Mouse (Mus musculus) lung, embryonic 15.5 days (tissue): ENCODE results near the gene 2200002D01Rik. TPM values are rescaled to one million over a fixed set of nuclear protein-coding genes. Genes with fewer than 3 reads are reported as not detected.

ENCODE experiments used
- ATAC-seq: fragments of 200-750 bp; cut with Nextera tagmentation; 2 replicates; pipeline ENCODE4 v1.8.0; 2017; ENCODE audit warnings: moderate number of reproducible peaks, borderline replicate concordance; ENCODE audit not compliant: low FRiP score, low TSS enrichment; ENCODE audit errors: extremely low read depth
- H3K27ac ChIP-seq: fragments of 300-500 bp; sonication (generic); 2 replicates; pipeline ENCODE4 v1.5.1; 2015; ENCODE audit warnings: moderate library complexity, mild to moderate bottlenecking, inconsistent platforms
- H3K27me3 ChIP-seq: fragments of 300-500 bp; sonication (generic); 2 replicates; pipeline ENCODE4 v1.6.1; 2015; ENCODE audit warnings: inconsistent platforms
- H3K36me3 ChIP-seq: fragments of 300-500 bp; sonication (generic); 2 replicates; pipeline ENCODE4 v1.6.1; 2015; ENCODE audit warnings: inconsistent platforms
- H3K4me1 ChIP-seq: fragments of 300-500 bp; sonication (generic); 2 replicates; pipeline ENCODE4 v1.6.1; 2015; ENCODE audit warnings: inconsistent platforms
- H3K4me2 ChIP-seq: fragments of 300-500 bp; sonication (generic); 2 replicates; pipeline ENCODE4 v1.6.1; 2015; ENCODE audit warnings: inconsistent platforms, mild to moderate bottlenecking, moderate library complexity
- H3K4me3 ChIP-seq: fragments of 300-500 bp; sonication (generic); 2 replicates; pipeline ENCODE4 v1.5.1; 2015; ENCODE audit warnings: mild to moderate bottlenecking, inconsistent platforms
- H3K9ac ChIP-seq: fragments of 300-500 bp; sonication (generic); 2 replicates; pipeline ENCODE4 v1.6.1; 2015; ENCODE audit warnings: inconsistent platforms
- H3K9me3 ChIP-seq: fragments of 300-500 bp; sonication (generic); 2 replicates; pipeline ENCODE4 v1.6.1; 2016; ENCODE audit warnings: inconsistent platforms
- WGBS: fragments of 180-500 bp; shearing (Covaris S2); methylation state at CpG from one replicate; pipeline ENCODE4 v1.1.7; 2015; 5-methylcytosine and 5-hydroxymethylcytosine counted together
- polyA plus RNA-seq: library from polyadenylated mRNA; unstranded; fragments of >200 nt; fragmentation: Nextera tagmentation; extraction: Ambion mirVana; gene quantifications from 2 replicates; pipeline ENCODE4 v1.2.1, GENCODE M21; 2015

The 2200002D01Rik gene
- 13.1 and 14.4 TPM in 2 replicates for polyA plus RNA-seq

DNA sequence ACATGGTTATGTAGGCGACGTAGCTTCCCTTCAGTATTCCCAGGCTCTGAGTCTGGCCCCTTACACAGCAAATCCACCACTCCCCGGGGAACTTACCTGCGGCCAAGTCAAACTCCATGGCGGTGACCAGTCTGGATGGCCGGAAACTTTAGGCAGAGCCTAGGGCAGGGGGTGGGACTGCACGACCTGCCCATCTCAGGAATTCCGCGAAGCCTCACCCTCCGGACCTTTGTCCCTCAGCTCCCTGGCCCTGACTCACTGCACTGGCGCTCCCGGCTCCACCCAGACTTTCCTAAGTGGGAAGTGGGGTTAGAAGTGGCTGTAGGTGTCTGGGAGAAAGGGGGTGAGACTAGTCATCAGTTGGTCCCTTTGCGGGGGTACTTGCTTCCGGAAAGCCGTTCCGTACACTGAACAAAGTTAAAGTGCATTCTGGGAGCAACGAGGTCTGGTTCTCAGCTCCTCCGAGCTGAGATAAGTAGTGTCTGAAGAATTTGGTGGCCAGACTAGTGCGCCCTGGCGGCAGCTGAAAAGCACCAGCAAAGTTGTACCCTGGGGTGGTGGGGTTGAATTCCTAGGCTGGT, at the start of gene 2200002D01Rik:
2200002D01Rik (minus strand) TSS at position 206 of the 581 bp plus-strand sequence.
- no peaks in the 10 kb centered on the region for H3K9me3 ChIP-seq
- peak within 1 kb of the TSS; percentile 39 for H3K4me3 ChIP-seq
- peak; percentile 16; the same call in 1 of the 2 replicates for ATAC-seq
- peaks cover 33% of the 10 kb centered on the region for H3K4me1 ChIP-seq
- H3K4me2 ChIP-seq, result peak within 1 kb of the TSS; percentile 62
- peaks cover 22% of the 10 kb centered on the region; the same call in 1 of the 2 replicates for H3K36me3 ChIP-seq
- H3K27me3 ChIP-seq, result no peaks in the 10 kb centered on the region
- WGBS, result 25% methylated on average over 20 of the region's 20 CpGs
- peak within 1 kb of the TSS; percentile 37 for H3K9ac ChIP-seq
- peak within 1 kb of the TSS; percentile 71 for H3K27ac ChIP-seq

DNA sequence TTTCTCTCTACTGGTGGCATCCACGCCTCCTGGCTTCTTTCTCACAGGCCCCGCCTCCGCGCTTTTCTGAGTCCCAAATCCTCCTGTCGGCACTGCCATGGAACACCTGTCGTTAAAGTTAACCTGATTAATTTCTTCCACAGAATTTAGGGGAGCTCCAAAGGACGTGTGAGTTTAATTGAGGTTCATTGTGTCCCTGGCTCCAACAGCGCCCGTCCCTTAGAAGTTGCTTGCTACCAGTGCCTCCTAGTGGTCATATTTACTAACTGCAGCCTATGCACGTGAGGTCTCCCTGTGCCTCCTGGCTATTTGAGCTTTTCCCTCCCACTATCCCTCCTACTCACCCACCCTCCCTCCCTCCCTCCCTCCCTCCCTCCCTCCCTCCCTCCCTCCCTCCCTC, 48.7 kb upstream of the 2200002D01Rik start:
- Histone ChIP-seq H3K4me2 (no peak overlapping the region), H3K4me1 (peaks cover 24% of the 10 kb centered on the region), H3K27ac (no peak overlapping the region), H3K4me3 (no peak overlapping the region), H3K9ac (no peak overlapping the region), H3K27me3 (no peaks in the 10 kb centered on the region), H3K9me3 (no peaks in the 10 kb centered on the region), H3K36me3 (no peaks in the 10 kb centered on the region)
- 9% methylated on average over 10 of the region's 10 CpGs for WGBS
- no peak for ATAC-seq

DNA sequence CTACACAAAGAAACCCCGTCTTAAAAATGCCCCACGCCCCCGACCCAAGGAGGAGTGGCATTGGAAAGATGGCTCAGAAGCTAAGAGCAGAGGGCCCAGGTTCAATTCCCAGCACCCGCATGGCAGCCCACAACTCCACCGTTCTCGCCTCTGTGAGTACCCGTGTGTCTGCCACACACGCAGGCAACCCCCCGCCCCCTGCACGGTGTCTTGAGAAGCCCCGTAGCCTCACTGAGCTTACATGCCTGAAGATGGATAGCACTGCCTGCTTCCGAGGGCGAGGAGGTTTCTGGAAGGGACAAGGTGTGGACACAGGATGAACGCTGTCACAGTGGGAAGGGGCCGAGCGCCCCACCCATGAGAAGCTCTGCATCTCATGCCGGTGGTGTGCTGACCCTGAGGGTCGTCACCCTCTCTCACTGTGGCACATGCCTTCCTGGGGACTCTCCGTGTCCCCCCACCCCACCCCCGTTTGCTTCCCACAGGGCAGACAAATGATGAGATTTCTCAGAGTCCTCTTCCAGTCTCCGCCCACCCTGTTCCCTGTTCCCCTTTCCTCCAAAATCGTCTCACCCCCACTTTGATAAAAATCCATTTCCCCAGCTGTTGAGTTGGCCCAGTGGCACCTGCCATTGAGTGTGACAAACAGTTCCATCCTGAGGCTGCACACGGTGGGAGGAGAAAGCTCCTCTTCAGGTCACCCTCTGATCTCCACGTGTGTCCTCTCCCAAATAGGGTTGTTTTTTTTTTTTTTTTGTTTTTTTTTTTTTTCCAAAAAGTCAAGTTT, 47.8 kb upstream of the 2200002D01Rik start:
- whole genome bisulfite sequencing, result 67% methylated on average over 24 of the region's 24 CpGs
- Histone ChIP-seq H3K9ac (no peak overlapping the region), H3K27ac (peak overlapping the region; percentile 19; the same call in 1 of the 2 replicates)

DNA sequence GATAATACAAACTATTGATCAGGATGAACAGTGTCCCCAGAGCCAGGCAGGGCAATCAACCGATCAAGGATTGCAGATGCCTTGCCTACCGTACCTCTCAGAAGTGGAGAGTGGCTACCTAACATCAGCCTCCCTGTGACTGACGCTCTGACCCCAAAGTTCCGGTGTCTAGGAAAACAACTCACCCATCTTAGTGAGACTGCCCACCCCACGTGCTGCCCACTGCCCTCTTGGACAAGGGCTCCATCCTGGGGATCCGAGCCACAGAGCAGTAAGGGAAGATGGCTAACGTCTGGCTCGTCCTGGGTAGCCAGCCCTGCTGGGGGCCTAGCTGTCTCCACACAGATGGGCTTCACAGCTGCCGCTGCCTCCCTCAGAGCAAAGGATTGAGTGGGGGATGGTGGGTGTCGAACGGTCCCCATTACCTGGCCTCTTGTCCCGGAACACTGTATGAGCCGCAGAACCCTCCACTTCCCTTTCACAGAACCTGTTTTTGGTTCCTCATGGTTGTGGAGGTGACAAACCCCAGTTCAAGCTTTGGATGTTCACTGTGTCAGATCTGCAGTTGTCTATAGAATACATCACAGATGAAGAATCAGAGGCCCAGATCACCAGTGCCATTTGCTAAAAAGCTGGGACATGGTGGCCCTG, 46.0 kb upstream of the 2200002D01Rik start:
- 64% methylated on average over 13 of the region's 13 CpGs for WGBS
- Histone ChIP-seq H3K4me2 (no peak overlapping the region), H3K9me3 (no peaks in the 10 kb centered on the region), H3K4me3 (no peak overlapping the region), H3K27me3 (no peaks in the 10 kb centered on the region), H3K9ac (no peak overlapping the region), H3K27ac (peak overlapping the region; percentile 95), H3K4me1 (peaks cover 34% of the 10 kb centered on the region), H3K36me3 (no peaks in the 10 kb centered on the region)
- no peak for ATAC-seq

More for the DNA sequence above, 47.8 kb upstream of the 2200002D01Rik start:
- no peaks in the 10 kb centered on the region for H3K27me3 ChIP-seq
- no peak overlapping the region for H3K4me3 ChIP-seq
- ATAC-seq, result no peak
- H3K9me3 ChIP-seq, result no peaks in the 10 kb centered on the region
- no peaks in the 10 kb centered on the region for H3K36me3 ChIP-seq
- no peak overlapping the region for H3K4me2 ChIP-seq
- H3K4me1 ChIP-seq, result peaks cover 32% of the 10 kb centered on the region

DNA sequence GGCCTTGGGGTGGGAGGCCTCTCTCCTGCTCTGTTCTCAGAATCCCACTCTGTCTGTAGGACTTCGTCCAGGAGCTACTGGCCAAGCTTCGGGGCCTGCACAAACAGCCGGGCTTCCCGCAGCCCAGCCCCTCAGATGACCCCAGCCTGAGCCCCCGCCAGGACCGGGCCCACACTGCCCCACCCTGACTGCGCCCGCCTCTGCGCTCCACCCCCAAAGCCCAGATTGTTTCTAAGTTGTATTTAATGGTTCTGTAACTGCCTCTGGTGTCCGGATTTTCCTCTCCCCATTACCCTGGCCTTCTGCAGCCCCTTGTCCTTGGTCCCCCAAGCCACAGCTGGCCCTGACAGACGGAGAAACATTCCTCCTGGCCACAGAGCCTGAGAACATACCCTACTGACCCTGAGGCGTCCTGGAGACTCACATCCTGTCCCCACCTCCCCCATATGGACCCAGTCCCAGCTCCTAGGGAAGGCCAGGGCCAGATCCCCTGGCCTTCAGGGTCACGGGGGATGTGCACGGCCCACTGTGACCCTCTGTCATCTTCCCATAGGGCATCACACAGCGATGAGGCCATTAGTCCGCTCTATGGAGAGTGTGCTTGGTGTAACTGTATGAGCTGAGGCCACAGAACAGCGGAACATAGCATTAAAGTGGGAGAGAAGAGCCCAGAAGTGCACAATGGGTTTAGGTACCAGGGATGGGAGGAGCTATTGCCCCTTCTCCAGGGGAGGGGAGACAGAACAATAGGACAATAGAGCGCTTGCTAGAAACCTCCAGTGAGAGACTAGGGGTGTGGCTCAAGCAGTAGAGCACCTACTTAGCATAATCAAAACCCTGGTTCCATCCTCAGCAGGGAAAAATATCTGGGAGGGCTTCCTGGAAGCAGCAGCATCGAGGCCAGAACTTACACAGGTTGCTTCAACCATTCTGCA, 45.1 kb upstream of the 2200002D01Rik start:
- H3K36me3 ChIP-seq, result no peaks in the 10 kb centered on the region
- 0 out of 2 replicates have a peak overlapping the region, but pooled peaks have one; percentile 8 for H3K9ac ChIP-seq
- no peaks in the 10 kb centered on the region for H3K27me3 ChIP-seq
- no peaks in the 10 kb centered on the region for H3K9me3 ChIP-seq
- H3K4me1 ChIP-seq, result peaks cover 37% of the 10 kb centered on the region
- WGBS, result 32% methylated on average over 19 of the region's 19 CpGs
- 0 out of 2 replicates have a peak overlapping the region, but pooled peaks have one; percentile 1 for H3K4me3 ChIP-seq
- ATAC-seq, result peak; percentile 48
- peak overlapping the region; percentile 86 for H3K4me2 ChIP-seq
- H3K27ac ChIP-seq, result peak overlapping the region; percentile 95

DNA sequence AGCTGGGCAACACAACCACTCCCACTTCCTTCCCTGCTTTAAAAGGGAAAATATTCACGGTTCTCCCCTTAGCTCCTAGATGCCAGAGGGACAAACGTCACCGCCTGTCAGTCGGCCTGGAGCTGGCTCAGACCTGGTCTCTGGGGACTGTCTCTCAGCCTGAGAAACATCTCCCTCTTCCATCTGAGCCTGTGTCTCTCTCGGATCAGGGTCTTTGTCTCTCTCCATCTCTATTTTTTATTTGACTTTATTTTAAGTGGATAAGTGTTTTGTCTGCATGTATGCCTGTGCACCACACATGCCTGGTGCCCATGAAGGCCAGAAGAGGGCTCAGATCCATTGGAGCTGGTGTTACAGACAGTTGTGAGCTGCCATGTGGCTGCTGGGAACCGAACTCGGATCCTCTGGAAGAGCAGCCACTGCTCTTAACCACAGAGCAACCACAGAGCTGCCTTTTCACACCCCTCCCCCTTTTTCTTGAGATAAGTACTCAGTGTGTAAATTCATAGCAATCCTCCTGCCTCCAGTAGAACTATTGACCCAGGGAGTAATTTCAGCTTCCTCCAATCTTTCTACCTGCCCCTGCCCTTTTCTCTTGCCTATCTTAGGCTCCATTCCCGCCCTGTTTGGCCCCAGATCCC, 44.3 kb upstream of the 2200002D01Rik start:
- Histone ChIP-seq H3K4me1 (peaks cover 38% of the 10 kb centered on the region), H3K4me2 (peak overlapping the region; percentile 86), H3K27me3 (no peaks in the 10 kb centered on the region), H3K36me3 (no peaks in the 10 kb centered on the region), H3K27ac (peak overlapping the region; percentile 95), H3K4me3 (0 out of 2 replicates have a peak overlapping the region, but pooled peaks have one; percentile 6), H3K9me3 (no peaks in the 10 kb centered on the region), H3K9ac (0 out of 2 replicates have a peak overlapping the region, but pooled peaks have one; percentile 8)
- WGBS, result 18% methylated on average over 8 of the region's 8 CpGs
- ATAC-seq, result no peak

DNA sequence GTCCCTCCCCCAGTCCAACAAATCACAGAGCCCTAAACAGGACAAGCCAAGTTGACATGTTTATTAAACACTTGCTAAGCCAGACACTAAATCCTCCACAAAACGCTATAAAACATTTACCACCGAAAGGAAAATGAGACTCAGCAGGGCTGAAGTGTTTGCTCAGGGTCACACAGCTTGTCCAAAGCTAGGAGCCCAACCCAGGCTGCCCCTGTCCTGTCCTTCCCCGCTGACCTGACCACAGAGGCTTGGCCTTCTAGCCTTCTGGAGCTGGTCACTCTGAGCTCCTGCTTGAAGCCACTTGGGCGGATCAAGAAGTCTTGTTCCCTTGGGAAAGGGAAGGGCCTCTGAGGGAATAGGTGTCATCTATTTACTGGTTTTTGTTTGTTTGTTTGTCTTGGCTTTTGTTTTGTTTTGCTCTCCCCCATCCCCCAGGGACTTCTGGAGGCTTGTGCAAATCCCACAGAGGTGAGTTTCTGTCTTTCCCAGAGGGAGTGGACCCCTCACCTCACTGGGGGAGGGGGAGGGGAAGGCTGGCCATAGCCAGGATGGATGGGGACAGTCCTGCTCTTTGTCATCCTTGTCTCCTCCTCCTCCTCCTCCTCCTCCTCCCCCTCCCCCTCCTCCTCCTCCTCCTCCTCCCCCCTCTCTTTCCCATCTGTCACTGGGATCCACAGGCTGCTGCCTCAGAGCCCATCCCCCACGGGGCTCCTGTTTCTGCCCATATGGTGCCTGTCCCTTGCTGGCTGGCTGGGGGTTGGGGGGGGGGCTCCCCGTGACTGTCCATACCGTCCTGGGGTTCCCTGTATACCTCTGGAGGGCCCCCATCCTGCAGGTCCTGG, 43.6 kb upstream of the 2200002D01Rik start:
- no peaks in the 10 kb centered on the region for H3K9me3 ChIP-seq
- H3K4me2 ChIP-seq, result peak overlapping the region; percentile 86
- peaks cover 38% of the 10 kb centered on the region for H3K4me1 ChIP-seq
- H3K4me3 ChIP-seq, result peak overlapping the region; percentile 56
- peak overlapping the region; percentile 47 for H3K9ac ChIP-seq
- H3K36me3 ChIP-seq, result no peaks in the 10 kb centered on the region
- peak overlapping the region; percentile 95 for H3K27ac ChIP-seq
- H3K27me3 ChIP-seq, result no peaks in the 10 kb centered on the region
- no peak for ATAC-seq
- 12% methylated on average over 7 of the region's 7 CpGs for WGBS

DNA sequence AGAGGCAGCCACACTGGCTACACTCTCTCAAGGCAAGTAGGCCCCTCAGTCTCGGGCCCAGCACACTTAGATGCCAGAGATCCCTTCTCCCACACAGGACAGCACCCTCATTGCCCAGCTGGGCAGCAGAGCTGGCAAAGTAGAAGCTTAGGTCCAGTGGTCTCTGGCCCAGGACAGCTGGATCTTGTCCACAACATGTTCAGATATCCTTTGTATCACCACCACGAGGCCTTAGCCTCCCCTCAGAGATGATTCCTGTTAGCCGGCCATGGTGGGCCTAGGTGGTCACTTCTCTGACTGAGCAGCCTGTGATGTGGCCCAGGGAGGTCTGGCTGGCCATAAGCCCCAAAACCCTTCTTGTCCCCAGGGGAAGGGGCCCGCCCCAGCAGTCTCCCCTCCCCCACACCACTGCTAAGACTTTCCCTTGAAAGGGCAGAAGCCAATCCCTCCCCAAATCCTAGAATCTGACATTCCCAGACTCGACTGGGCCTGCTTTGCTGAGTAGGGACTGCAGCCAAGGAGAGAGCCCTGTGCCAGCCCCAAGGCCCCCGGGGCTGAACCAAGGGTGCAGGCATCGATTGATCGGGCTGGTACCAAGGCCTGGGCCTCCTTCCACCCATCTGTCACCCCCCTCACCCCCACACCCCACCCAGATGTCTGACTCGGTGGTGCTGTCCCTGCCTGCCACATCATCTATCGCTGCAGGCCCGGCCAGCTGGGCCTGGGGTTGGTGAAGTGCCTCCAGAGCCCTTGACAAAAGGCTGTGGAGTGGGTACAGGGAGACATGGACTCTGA, 42.6 kb upstream of the 2200002D01Rik start:
- Histone ChIP-seq H3K4me2 (peak overlapping the region; percentile 86), H3K4me3 (peak overlapping the region; percentile 56), H3K9me3 (no peaks in the 10 kb centered on the region), H3K36me3 (no peaks in the 10 kb centered on the region), H3K9ac (peak overlapping the region; percentile 47), H3K4me1 (peaks cover 38% of the 10 kb centered on the region), H3K27ac (peak overlapping the region; percentile 95), H3K27me3 (no peaks in the 10 kb centered on the region)
- ATAC-seq, result 0 out of 2 replicates have a peak, but pooled peaks have one; percentile 1
- WGBS, result 32% methylated on average over 11 of the region's 11 CpGs

DNA sequence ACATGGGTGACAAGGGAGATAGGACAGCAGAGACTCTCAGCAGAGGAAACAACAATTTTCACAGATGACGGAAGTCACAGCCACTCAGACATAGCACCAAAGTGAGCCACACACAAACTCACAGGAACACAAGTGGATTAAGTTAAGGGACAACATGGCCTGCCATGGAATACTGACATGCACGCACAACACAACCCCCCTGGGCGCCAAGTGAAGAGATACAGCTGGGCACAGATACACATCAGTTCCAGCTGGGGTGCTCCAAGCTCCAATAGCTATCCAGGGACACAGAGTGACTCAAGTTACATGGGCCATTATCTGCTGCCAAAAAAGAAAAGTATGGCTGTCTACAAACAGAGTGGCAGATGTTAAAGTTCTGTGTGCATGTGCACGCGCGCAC, 41.6 kb upstream of the 2200002D01Rik start:
- no peaks in the 10 kb centered on the region for H3K36me3 ChIP-seq
- H3K4me2 ChIP-seq, result peak overlapping the region; percentile 86
- peaks cover 38% of the 10 kb centered on the region for H3K4me1 ChIP-seq
- peak overlapping the region; percentile 56 for H3K4me3 ChIP-seq
- H3K9ac ChIP-seq, result peak overlapping the region; percentile 64
- peak overlapping the region; percentile 95 for H3K27ac ChIP-seq
- WGBS, result 46% methylated on average over 6 of the region's 6 CpGs
- no peaks in the 10 kb centered on the region for H3K27me3 ChIP-seq
- ATAC-seq, result peak; percentile 78
- no peaks in the 10 kb centered on the region for H3K9me3 ChIP-seq
